Mouse (Mus musculus): ENCODE results near the gene Slc34a2.

The Slc34a2 gene

DNA sequence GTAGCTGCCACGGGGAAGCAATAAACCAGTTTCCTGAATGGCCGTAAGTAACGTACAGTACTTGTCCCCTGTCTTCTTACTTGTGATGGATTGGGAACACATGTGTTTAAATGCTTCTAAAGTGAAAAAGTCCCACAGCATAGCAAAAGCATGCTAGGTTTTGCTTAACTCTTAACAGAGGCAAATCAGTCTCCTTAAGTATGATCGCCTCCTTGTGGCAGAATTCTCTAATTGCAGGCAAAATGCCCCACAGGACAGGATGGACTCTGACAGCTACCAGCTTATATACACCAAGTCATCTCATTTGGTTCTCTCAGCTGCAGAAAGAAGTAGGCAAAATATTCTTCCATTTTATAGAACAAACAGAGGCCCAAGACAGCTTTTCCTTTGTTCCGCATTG is 75.1 kb downstream of the Slc34a2 start:
- no peak for DNase-seq

- no peak for DNase-seq
These were observed 76.9 kb downstream of the Slc34a2 start for GRCm38 (mm10) chr5:53114616-53115267.

DNA sequence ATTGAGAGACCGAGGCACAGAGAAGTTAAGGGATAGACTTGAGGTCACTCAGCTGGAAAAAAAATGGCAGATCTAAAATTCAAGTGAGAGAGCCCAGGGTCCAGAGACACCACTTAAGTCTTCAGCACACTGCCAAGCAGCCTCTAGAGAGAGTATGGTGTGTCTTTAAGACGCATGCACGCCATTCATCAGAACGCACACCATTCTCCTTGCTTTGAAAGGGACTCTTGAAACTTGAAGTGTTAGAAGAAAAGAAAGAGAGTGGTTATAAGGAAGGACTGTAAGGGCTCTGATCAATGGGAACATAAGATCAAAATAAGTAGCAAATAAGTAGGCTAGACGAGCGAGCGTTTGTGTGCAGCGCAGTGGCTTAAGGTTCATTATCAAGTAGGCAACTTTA is 80.3 kb downstream of the Slc34a2 start:
- DNase-seq: no peak

- DNase-seq: no peak
These were observed 81.8 kb downstream of the Slc34a2 start for GRCm38 (mm10) chr5:53119689-53120088.
